Mouse (Mus musculus) heart, embryonic 13.5 days (tissue): ENCODE measurements around the gene Brd3. TPM values are rescaled to one million over a fixed set of nuclear protein-coding genes. Genes with fewer than 3 reads are reported as not detected.

Experiments used
- microRNA-seq: library from miRNA; unstranded; fragments of <30 nt; microRNA quantifications from one replicate; pipeline ENCODE4, GENCODE M21; 2016
- polyA plus RNA-seq: library from polyadenylated mRNA; unstranded; fragments of >200 nt; fragmentation: Nextera tagmentation; extraction: Ambion mirVana; gene quantifications from 2 replicates; pipeline ENCODE4 v1.2.1, GENCODE M21; 2015

Gene Brd3
- polyA plus RNA-seq, 1 experiment from 2014 or later = 68.7 TPM

Small RNA genes lying within 50 kb of the gene (microRNA-seq; reads per million reads assigned to microRNA genes)
- gene Gm24049 (not detected), gene Mir7578 (not detected)

Other genes starting within 250 kb of the Brd3 start
- 2.6 and 2.7 TPM in 2 replicates for gene Vav2, start 80.6 kb downstream of the Brd3 start, polyA plus RNA-seq
- 3.7 and 3.8 TPM in 2 replicates for gene Brd3os, start 65.3 kb downstream of the Brd3 start, polyA plus RNA-seq
- 29.3 and 30.3 TPM in 2 replicates for gene Wdr5, start 7.5 kb upstream of the Brd3 start, polyA plus RNA-seq
- gene Rxra, start 168.8 kb upstream of the Brd3 start, polyA plus RNA-seq = 6.7 and 7.4 TPM in 2 replicates